Mouse (Mus musculus) spleen, adult 18-20 months (tissue): ENCODE data around the gene 3100002H09Rik.
A peak's percentile ranks its signal among the peaks of the same experiment; 100 is the strongest.

Source experiments
- DNase-seq, 2 experiments: peaks; one replicate each; pipeline ENCODE4 v3.0.0; 2022; ENCODE audit warnings: mixed read lengths in 2 of 2

The 3100002H09Rik gene

DNA sequence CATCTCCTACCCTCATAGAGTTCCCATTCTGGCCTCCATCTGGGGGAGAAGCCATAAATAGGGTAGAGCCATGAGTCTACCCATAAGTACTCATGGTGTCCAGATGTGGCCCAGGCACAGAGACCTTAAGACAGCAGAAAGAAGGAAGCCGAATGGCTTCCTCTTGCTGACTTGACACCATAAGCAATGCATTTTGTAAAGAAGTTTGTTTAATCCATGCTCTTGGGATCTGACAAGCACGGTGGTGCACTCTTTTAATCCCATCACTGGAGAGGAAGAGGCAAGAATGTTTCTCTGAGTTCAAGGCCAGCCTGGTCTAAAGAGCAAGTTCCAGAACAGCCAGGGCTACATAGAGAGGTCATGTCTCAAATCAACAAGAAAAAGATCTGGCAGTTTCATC, at the start of gene 3100002H09Rik:
3100002H09Rik (minus strand) TSS at position 101 of the 400 bp plus-strand sequence.
- DNase-seq: no peak

DNA sequence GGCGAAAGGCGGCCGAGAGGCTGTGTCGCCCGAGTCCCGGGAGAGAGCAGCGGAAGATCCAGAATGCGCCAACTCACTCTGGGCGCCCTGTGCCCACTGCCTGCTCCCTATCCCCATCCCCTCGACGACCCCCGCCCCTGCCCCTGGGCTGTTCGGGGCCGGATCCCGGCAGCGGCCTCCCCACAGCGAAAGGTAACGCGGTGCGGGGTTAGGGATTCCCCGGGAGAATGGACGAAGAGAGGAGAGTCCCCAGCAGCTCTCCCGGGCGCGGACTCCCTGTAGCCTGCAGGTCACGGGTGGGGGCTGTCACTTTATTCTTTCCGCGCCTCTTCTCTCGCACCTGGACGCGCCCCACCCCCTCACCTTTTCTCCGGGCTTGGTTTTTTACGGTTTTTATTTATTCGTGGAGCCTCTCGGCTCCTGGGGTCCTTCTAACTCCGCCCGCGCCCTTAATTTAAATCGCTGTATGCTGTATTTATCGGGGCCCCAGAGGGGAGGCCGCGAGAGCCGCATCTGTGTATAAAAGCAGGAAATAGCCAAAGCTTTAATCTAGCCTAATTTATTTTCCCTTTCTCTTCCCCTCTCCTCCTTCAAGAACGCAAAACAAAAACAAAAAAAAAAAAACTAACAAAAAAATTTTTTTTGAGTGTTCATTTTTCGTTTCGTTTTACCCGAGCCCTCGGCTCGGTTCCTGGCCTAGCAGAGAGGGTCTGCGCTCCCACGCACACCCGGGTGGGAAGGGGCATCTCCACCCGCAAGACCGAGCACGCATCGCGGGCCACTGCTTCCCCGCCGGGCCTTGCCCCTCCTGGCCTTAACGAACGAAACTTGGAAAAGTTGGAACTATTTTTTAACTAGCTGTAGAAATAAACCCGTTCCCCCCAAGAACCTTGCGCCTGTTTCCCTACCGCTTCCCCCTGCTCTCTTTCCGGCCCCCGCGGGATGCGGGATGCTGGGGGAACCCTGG, 48.9 kb upstream of the 3100002H09Rik start:
- no peak for DNase-seq

DNA sequence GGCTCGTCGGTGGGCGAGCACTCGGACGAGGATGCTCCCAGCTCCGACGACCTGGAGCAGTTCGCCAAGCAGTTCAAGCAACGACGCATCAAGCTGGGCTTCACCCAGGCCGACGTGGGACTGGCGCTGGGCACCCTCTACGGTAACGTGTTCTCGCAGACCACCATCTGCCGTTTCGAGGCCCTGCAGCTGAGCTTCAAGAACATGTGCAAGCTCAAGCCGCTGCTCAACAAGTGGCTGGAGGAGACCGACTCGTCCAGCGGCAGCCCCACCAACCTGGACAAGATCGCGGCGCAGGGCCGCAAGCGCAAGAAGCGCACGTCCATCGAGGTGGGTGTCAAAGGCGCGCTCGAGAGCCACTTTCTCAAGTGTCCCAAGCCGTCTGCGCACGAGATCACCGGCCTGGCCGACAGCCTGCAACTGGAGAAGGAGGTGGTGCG, 47.8 kb upstream of the 3100002H09Rik start:
- no peak for DNase-seq

DNA sequence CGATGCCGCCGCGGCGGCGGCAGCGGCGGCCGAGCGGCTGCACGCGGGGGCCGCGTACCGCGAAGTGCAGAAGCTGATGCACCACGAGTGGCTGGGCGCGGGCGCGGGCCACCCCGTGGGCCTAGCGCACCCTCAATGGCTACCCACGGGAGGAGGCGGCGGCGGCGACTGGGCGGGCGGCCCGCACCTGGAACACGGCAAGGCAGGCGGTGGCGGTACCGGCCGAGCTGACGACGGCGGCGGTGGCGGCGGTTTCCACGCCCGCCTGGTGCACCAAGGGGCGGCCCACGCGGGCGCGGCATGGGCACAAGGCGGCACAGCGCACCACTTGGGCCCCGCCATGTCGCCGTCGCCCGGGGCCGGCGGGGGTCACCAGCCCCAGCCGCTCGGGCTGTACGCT, 47.2 kb upstream of the 3100002H09Rik start:
- DNase-seq: peak in 1 of 2 experiments; percentile 15

DNA sequence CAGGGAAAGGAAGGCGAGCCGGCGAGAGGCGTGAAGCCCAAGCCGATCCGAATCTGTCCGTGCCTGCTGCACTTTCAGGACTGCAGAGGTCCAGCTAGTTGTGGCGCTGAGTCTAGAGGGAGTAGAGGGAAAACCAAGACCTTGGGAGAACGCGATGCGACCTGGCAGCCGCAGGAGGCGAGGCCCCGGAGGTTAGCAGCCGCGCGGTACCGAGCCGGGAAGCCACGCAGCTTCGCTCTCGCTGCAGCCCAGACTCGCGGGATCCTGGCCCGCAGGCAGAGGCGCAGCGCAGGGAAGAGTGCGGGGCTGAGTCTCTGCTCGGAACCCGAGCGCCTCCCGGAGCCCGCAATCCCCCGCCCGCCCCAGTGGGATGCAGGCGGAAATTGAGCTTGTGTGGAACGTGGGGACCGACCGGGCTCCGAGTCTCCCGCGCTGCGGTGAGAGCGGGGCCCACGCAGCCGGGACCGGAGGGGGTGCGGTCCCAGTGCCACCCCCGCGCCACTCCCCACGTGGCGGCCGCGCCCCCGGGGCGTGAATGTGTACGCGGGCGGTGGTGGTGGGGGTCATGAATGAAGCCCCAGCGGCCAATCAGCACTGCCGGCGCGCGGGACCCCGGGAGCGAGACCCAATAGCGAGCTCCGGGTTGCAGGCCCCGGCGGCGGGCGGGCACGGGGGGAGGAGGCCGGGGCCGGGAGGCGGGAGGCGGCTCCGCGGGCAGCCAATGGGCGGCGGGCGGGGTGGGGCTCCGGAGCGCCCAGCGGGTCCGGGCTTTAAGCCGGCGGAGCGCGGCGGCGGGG, 46.4 kb upstream of the 3100002H09Rik start:
- DNase-seq: peak; percentile 33 to 39

DNA sequence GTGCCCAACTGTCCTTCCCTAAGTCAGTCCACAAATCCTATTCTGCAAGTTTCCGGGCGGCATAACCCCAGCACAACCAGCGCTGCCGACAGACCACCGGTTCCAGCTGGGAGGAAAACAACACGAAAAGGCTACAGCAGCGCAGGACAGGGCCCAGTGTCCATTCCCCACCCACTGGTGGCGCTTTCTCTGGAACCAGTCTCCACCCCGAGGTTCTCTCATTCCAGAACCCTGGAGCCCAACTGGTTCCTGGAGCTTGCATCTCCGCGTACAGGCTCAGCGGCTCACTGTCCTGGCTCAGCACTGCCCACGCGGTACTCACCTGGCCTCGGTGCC, 45.9 kb upstream of the 3100002H09Rik start, which contains the start of gene Pou3f1:
Pou3f1 (plus strand) TSS at position 290 of the 336 bp plus-strand sequence.
- no peak for DNase-seq

DNA sequence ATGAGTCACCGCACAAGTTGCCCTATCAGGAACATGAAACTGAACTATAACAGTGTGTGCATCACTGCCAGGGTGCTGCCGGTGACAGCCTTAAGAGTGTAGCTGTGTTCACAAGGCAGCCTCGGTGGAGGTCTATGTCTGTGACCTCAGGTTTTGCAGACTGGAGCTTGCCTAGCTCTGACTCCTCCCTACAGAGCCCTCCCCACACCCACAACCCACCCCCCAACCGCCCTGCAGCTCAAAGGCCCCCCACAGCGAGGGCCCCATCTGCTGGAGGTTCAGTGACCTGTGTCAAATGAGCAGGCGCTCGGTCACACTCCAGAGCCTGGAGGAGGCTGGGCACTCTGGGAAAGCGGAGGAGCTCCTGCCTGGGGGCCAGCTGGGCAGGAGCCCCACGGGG, 42.3 kb upstream of the 3100002H09Rik start:
- no peak for DNase-seq

DNA sequence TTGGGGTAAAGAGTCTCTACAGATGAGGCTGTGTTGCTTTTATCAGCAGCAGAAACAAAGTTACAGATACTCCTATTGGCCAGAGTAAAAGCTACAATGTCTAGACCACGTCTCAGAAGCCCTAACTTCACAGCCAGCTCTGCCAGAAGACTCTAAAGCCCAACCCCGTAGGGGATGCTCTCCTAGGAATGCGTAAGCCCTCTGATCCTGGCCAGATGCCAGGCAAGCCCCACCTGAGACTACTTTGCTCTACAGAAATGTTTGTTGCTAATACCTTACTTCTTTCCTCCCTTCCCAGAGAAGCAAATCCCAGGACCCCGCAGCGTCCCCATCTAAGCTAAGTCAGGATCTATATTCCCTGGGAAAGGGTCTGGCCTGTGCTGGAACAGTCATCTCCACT, 37.3 kb upstream of the 3100002H09Rik start:
- DNase-seq: no peak

DNA sequence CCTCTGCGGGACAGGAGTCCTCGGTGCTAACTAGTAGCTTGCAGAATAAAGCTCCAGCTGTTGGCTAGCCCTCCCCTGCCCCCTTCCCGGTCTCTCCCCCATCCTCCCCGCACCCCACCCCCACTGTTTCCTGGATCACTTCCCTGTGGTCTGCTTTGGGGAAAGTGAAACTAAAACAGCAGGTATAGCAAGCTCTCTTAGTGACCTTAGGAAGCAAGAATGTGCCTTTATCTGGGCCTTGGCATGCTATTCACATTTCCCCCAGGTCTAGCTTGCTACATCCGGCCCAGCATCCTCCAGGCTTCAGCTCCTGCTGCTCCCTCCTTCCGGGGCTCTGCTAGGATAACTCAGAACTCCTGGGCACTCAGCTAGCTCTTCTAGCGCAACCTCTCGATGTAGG, 36.0 kb upstream of the 3100002H09Rik start:
- DNase-seq: no peak

DNA sequence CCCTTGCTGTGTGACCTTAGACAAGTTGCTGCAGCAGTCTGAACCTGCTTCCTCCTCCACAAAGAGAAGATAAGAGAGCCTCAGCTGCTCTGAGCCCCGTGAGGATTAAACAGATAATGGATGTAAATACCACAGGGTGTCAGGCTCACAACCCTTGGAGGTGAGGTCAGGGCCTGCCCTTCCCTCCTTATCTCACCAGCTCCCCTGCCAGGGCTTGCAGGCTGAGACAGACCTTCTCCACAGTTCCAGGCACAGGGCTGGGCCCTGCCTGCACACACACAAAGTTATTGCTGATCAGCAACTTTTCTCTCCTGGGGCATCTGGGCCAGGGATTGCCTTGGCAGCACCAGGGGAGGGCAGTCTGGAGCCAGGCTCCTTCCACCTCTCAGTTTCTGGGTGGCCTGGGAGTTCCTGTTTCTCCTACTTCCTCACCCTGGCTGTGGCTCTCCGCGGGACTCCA, 34.4 kb upstream of the 3100002H09Rik start:
- no peak for DNase-seq

DNA sequence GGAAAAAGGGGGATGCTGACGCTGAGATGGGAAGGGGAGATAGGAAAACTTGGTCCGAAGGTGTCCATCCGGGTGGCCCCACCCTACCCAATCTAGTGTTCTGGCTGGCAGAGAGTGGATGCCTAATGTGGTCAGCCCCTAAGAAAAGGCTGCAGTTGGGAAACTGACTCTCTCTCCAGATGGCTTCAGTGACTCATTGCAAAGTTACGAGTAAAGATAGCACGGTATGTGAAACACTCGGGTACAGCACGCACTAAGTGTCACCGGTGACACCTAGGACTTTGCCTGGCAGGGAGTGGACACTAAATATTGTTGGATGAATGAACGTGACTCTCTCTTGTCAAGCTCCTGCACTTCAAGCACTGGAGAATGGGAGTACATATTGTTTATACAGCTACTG, 33.3 kb upstream of the 3100002H09Rik start:
- no peak for DNase-seq

DNA sequence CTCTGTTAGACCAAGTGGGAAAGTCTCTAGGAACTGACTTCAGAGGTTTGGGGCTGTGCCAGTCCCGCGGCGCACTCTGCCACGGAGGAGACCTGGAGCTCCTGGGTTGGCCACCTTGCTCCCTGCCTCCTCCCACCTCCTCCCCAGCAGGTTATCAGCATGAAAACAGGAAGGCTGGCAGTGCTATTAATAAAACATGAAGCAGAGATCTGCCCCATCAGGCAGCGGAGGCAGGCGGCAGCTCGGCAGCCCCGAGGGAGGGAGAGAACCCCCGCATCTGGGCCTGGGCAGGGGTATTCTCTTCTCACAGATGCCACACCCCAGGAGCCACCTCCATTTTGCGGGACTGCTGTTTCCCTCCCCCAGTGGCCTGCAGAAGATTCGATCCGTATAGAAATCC, 29.1 kb upstream of the 3100002H09Rik start:
- DNase-seq: no peak

DNA sequence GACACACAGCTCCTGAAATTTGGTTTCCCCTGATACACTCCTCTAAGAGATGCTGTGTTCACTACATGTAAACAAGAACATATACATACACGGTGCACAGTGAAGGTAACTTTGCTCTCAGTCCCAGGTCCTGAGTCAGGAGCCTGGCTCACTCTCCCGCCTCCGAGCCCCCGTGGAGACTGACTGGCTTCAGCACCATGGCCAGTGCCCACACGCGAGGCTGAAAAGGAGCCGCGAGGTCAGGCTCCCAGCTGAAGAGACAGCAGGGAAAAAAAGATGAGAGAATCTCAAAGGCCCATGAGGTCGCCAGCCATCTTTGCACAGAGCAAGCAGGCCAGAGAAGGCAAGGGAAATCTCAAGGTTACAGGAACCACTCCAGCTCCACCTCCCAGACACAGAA, 22.7 kb upstream of the 3100002H09Rik start:
- no peak for DNase-seq

DNA sequence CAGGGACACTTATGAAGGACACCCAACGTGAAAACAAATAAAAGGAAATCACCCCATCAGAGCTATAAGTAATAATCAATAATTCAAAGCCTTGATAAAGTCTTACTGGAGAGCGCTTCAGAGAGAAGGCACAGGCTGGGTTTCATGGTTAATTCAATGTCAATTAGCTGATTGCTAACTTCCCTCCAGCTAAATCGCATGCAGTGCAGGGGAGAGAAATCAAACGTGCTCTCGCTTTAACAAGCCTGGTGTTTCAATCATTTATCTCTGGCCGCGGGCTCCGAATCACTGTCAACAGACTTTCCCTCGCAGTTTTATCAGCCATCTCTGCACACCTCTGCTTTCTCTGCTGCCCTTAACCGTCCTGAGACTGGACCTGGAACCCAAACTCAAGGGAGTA, 22.3 kb upstream of the 3100002H09Rik start:
- DNase-seq: no peak

DNA sequence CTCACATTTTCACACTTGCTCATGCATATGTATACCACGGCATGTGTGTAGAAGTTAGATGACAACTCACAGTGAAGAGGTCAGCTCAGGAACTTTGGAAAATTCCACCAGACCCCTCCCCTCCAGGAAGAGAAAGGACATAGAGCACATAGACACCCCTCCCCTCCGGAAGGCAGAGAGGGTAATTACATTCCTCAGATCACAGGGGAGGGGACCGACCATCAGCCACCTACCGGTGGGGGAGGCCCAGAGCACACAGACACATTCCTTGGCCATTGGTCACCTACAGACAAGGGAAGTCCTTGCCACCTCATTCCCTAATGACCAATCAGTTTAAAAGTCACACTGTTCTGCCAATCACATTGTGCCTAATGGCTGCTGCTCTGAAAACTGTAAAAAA, 20.9 kb upstream of the 3100002H09Rik start:
- DNase-seq: no peak

DNA sequence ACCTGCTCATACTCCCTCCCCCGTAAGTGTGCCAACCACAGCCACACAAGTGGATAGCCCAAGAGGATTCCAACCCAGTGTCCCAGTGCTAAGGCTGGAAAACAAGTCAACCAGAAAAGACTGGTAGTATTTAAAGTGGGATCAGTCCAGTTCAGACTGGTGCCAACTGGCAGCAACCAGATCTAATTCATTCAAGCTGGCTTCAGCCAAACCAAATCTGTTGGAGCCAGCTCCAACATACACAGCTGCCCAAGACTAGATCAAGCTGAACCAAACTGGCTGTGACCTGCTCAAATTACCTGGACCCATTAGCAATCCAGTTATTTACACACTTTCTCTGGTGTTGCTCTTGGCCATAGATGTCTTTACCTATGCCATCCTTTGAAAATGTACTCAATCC, 16.2 kb upstream of the 3100002H09Rik start:
- DNase-seq: no peak

DNA sequence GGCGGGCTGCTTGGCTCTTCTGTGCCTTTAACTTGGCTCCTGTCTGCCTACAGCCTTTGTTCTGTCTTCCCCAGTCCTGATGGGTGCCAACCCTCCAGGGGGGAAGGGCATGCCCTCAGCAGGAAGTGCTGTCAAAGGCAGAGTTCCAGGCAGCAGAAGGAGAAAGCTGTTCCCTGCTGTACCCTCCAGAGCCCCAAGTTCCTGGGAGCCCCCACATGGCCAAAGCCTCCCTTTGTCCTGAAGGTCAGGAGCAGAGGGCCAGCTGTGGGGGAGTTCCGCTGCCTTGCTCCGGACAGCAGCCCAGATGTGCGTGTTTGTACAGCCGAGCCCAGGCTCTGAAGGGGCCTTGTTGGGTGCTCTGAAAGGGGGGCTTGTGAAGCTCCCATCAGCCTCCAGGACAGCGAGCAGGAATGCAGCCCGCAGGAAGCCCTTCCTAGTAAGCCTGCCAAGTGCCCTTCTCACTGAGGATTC, 13.5 kb upstream of the 3100002H09Rik start:
- DNase-seq: no peak

DNA sequence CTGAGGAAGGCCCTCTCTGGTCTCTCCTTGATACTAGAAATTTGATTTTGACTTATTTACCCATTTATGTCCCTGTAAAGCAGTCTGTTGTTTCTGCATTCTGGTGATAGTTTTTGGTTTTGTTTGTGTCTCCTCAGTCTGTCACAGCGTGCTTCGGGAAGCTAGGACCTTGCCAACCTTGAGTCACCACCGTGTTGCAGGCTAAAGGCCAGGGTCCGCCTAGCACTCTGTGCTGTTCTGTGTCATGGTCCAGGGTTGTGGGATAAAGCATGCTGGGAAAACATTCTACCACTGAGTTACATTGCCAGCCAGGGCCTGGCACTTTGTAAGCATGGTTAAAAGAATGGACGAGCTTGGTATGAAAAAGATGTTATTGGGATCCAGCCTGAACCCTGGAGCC, 12.0 kb upstream of the 3100002H09Rik start:
- no peak for DNase-seq

DNA sequence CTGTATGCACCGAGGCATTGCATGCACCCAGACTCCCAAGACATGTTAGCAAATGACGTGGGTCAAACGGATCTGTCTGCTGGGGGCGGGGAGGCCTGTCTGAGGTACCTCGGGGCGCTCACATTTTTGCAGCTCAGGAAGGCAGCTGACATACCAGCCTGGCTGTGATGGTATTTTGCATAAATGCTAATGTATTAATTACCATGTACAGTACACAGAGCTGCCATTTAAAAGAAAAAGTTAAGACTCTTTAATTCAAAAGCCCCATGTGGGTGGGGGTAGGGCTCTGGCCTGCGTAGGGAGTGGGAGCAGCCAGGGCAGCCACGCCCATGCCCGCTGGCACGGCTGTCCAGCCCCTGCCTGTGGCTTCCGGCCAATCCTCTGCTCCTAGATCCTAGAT, 10.8 kb upstream of the 3100002H09Rik start:
- no peak for DNase-seq

DNA sequence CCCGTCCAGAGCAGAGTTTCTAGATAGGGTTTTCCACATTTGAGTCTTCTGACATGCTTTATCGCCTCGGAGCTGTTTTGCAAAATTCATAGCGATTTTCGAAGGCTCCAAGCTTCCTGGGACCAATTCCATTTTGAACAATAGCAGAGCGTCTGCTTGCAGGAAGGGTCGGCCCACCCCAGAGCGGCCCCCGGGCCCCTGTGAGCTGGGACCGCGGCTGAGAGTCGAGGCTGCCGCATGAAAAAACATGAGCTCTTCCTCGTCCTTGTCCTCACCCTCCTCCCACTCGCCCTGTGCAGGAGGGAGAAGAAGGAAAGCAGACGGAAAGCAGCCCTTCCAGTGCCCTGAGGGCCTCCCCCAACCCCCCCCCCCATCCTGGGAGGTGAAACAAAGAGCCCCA, 8.0 kb upstream of the 3100002H09Rik start:
- no peak for DNase-seq

DNA sequence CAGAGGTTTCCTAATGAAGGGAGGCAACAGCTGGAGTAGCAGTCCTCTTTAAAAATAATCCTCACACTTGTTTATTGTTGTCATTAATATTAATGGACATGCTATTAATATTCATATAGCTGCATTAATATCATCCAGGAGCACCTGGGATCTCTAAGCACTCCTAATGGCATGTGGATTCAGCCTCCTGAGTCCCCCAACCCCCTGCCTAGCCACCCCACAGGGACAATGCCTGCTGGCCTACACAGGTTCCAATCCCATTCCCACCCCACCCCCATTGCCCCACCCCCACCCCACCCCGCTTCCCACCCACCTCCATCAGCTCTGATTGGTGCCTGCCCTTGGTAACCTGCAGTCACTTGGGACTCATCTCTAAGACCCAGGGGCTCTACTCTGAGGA, 6.0 kb upstream of the 3100002H09Rik start:
- no peak for DNase-seq

DNA sequence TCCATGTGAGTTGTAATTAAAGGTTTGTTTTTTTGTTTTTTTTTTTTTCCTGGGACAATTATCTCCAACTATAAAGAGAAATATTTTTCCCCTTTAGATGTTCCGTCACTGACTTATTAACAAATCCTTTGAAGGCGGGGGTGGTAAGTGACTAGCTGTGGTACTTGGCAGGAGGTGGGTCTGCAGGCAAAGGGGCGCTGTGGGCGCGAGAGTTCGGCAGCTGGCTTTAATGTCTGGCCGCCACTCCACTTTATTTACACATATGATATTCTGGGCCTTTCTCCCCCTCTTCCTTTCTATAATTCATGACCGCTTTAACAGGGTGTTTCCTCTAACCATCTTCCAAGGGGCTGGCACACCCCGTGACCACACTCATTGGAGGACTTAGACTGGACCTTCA, 5.4 kb upstream of the 3100002H09Rik start:
- no peak for DNase-seq

DNA sequence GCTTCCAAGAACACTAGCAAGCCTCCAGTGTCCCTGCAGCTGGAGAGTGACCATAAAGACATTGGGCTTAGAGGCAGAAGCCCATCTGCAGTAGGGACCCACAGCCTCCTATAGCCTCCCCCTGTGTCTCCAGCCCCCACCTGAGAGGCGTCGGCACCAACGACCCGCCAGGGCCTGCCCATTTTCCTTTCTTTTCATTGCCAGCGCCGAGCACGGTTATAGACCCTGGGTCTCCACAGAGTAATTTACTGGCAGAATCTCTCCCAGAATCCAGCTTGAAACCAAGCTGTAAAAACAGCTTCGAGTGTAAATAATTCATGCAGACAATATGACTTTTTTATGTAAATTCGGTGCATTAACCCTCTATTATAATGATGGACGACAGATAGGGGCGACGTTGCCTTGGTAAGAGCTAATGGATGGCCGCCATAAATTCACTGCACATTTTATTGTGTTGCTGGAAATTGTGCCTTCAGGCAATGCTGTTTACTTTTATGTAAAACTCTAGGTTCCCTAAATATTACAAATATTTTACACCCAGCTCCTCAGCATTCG, 4.9 kb upstream of the 3100002H09Rik start:
- DNase-seq: no peak
